Mouse (Mus musculus): ENCODE data around the gene Klhl5. TPM values are rescaled to one million over a fixed set of nuclear protein-coding genes. Genes with fewer than 3 reads are reported as not detected.

Gene Klhl5
- polyA plus RNA-seq, 1 experiment: 9.9 TPM

GRCm38 (mm10) chr5:65122616-65123015 is 15.3 kb downstream of the Klhl5 start:
- Histone ChIP-seq H3ac (ENCODE audit: control insufficient read depth, insufficient read length, low read depth) (no peak overlapping the region), H3K4me3 (ENCODE audit: insufficient read depth, poor library complexity, severe bottlenecking) (no peak overlapping the region), H3K79me2 (ENCODE audit: control insufficient read depth, insufficient read depth) (no peaks in the 10 kb centered on the region), H3K79me3 (ENCODE audit: low read depth) (no peaks in the 10 kb centered on the region), H3K27me3 (ENCODE audit: control insufficient read depth, insufficient read depth, insufficient read length) (no peaks in the 10 kb centered on the region), H3K36me3 (ENCODE audit: control insufficient read depth, insufficient read depth) (no peaks in the 10 kb centered on the region)
- TF ChIP-seq MYOG (IDR thresholded peaks at IDR 0.05; ENCODE audit: control insufficient read depth, extremely low read depth, insufficient read length): no peak
- no peak for TF ChIP-seq USF1 (IDR thresholded peaks at IDR 0.05; ENCODE audit: low read depth)
- TF ChIP-seq CTCF (IDR thresholded peaks at IDR 0.05; ENCODE audit: control insufficient read depth, insufficient read depth, insufficient read length): no peak
- no peak for TF ChIP-seq MAX (IDR thresholded peaks at IDR 0.05)
- TF ChIP-seq MYOD1 (IDR thresholded peaks at IDR 0.05; ENCODE audit: control insufficient read depth, insufficient read length, low read depth): no peak
- no peak for TF ChIP-seq CEBPB (IDR thresholded peaks at IDR 0.05; ENCODE audit: low read depth)
- TF ChIP-seq FOSL1 (IDR thresholded peaks at IDR 0.05; ENCODE audit: insufficient read depth, low read length, poor library complexity, severe bottlenecking): no peak

DNA sequence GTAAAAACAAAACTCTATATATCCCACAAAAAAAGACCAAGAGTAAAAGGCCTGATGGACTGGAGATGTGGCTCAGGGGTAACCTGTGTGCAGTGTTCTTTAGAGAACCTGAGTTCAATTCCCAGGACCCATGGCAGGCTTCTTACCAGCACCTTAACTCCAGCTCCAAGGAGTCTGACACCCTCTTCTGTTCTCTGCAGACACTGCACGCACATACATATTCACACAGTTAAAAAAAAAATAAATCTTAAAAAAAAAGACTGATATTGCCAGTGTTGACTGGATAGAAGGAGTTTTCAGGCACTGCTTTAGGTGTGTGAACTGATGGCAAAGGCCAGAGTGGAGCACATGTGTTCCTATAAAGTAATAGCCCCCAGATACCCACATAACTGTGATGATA is 18.8 kb downstream of the Klhl5 start:
- Histone ChIP-seq H3K79me2 (ENCODE audit: control insufficient read depth, insufficient read depth) (no peaks in the 10 kb centered on the region), H3K36me3 (ENCODE audit: control insufficient read depth, insufficient read depth) (no peaks in the 10 kb centered on the region), H3K4me3 (ENCODE audit: insufficient read depth, poor library complexity, severe bottlenecking) (no peak overlapping the region), H3K79me3 (ENCODE audit: low read depth) (no peaks in the 10 kb centered on the region), H3K27me3 (ENCODE audit: control insufficient read depth, insufficient read depth, insufficient read length) (no peaks in the 10 kb centered on the region), H3ac (ENCODE audit: control insufficient read depth, insufficient read length, low read depth) (no peak overlapping the region)
- TF ChIP-seq MYOG (IDR thresholded peaks at IDR 0.05; ENCODE audit: control insufficient read depth, extremely low read depth, insufficient read length) (no peak), USF1 (IDR thresholded peaks at IDR 0.05; ENCODE audit: low read depth) (no peak), CTCF (IDR thresholded peaks at IDR 0.05; ENCODE audit: control insufficient read depth, insufficient read depth, insufficient read length) (no peak), MAX (IDR thresholded peaks at IDR 0.05) (no peak), FOSL1 (IDR thresholded peaks at IDR 0.05; ENCODE audit: insufficient read depth, low read length, poor library complexity, severe bottlenecking) (no peak), MYOD1 (IDR thresholded peaks at IDR 0.05; ENCODE audit: control insufficient read depth, insufficient read length, low read depth) (no peak), CEBPB (IDR thresholded peaks at IDR 0.05; ENCODE audit: low read depth) (no peak)

DNA sequence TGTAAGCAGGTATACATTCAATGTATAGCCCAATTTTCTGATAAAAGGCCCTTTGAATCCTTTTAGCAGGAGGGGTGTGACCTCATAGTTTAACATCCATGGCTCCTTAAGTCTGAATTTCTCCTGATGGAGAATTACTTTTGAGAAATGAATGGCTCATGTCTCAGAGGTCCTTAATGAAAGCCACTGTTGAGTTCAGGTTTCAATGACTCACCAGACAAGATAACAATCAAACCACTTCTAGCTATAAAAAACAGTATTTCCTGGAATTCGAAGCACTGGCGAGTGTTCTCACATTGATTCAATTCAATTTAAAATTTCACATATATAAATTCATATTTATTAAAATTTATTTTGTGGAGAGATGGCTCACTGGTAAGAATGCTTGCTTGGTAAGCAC is 21.1 kb downstream of the Klhl5 start:
- Histone ChIP-seq H3K36me3 (ENCODE audit: control insufficient read depth, insufficient read depth) (no peaks in the 10 kb centered on the region), H3K27me3 (ENCODE audit: control insufficient read depth, insufficient read depth, insufficient read length) (no peaks in the 10 kb centered on the region), H3K79me3 (ENCODE audit: low read depth) (no peaks in the 10 kb centered on the region), H3K79me2 (ENCODE audit: control insufficient read depth, insufficient read depth) (no peaks in the 10 kb centered on the region), H3K4me3 (ENCODE audit: insufficient read depth, poor library complexity, severe bottlenecking) (no peak overlapping the region), H3ac (ENCODE audit: control insufficient read depth, insufficient read length, low read depth) (no peak overlapping the region)
- no peak for TF ChIP-seq CEBPB (IDR thresholded peaks at IDR 0.05; ENCODE audit: low read depth)
- TF ChIP-seq MAX (IDR thresholded peaks at IDR 0.05): no peak

GRCm38 (mm10) chr5:65130528-65131210 is 23.3 kb downstream of the Klhl5 start:
- H3ac ChIP-seq (ENCODE audit: control insufficient read depth, insufficient read length, low read depth): no peak overlapping the region
- TF ChIP-seq USF1 (IDR thresholded peaks at IDR 0.05; ENCODE audit: low read depth): no peak
- TF ChIP-seq CTCF (IDR thresholded peaks at IDR 0.05; ENCODE audit: control insufficient read depth, insufficient read depth, insufficient read length): no peak
- no peak for TF ChIP-seq CEBPB (IDR thresholded peaks at IDR 0.05; ENCODE audit: low read depth)
- no peak for TF ChIP-seq MYOG (IDR thresholded peaks at IDR 0.05; ENCODE audit: control insufficient read depth, extremely low read depth, insufficient read length)
- no peak for TF ChIP-seq MAX (IDR thresholded peaks at IDR 0.05)
- no peak for TF ChIP-seq MYOD1 (IDR thresholded peaks at IDR 0.05; ENCODE audit: control insufficient read depth, insufficient read length, low read depth)
- TF ChIP-seq FOSL1 (IDR thresholded peaks at IDR 0.05; ENCODE audit: insufficient read depth, low read length, poor library complexity, severe bottlenecking): no peak
- H3K79me3 ChIP-seq (ENCODE audit: low read depth): no peaks in the 10 kb centered on the region
- no peaks in the 10 kb centered on the region for H3K27me3 ChIP-seq (ENCODE audit: control insufficient read depth, insufficient read depth, insufficient read length)
- H3K4me3 ChIP-seq (ENCODE audit: insufficient read depth, poor library complexity, severe bottlenecking): no peak overlapping the region
- no peaks in the 10 kb centered on the region for H3K79me2 ChIP-seq (ENCODE audit: control insufficient read depth, insufficient read depth)
- H3K36me3 ChIP-seq (ENCODE audit: control insufficient read depth, insufficient read depth): no peaks in the 10 kb centered on the region

- Histone ChIP-seq H3K4me3 (ENCODE audit: insufficient read depth, poor library complexity, severe bottlenecking) (no peak overlapping the region), H3K27me3 (ENCODE audit: control insufficient read depth, insufficient read depth, insufficient read length) (no peaks in the 10 kb centered on the region), H3K36me3 (ENCODE audit: control insufficient read depth, insufficient read depth) (no peaks in the 10 kb centered on the region), H3K79me3 (ENCODE audit: low read depth) (no peaks in the 10 kb centered on the region), H3ac (ENCODE audit: control insufficient read depth, insufficient read length, low read depth) (no peak overlapping the region), H3K79me2 (ENCODE audit: control insufficient read depth, insufficient read depth) (no peaks in the 10 kb centered on the region)
- TF ChIP-seq CEBPB (IDR thresholded peaks at IDR 0.05; ENCODE audit: low read depth) (no peak), FOSL1 (IDR thresholded peaks at IDR 0.05; ENCODE audit: insufficient read depth, low read length, poor library complexity, severe bottlenecking) (no peak), MYOD1 (IDR thresholded peaks at IDR 0.05; ENCODE audit: control insufficient read depth, insufficient read length, low read depth) (no peak), MYOG (IDR thresholded peaks at IDR 0.05; ENCODE audit: control insufficient read depth, extremely low read depth, insufficient read length) (no peak), USF1 (IDR thresholded peaks at IDR 0.05; ENCODE audit: low read depth) (no peak), MAX (IDR thresholded peaks at IDR 0.05) (no peak), CTCF (IDR thresholded peaks at IDR 0.05; ENCODE audit: control insufficient read depth, insufficient read depth, insufficient read length) (no peak)
These were observed 24.0 kb downstream of the Klhl5 start for GRCm38 (mm10) chr5:65131211-65131879.

Data from C2C12 (cell line).